Mouse (Mus musculus): ENCODE results near the gene Gosr2.

GRCm38 (mm10) chr11:103646301-103646700 lies 51.4 kb downstream of the Gosr2 start:
- TF ChIP-seq CTCF (IDR thresholded peaks at IDR 0.05) (no peak), EP300 (IDR thresholded peaks at IDR 0.05; ENCODE audit: insufficient read depth, low read depth, low read length) (no peak), POLR2A (IDR thresholded peaks at IDR 0.05; ENCODE audit: insufficient read depth, low read depth, low read length) (no peak)
